Mouse (Mus musculus) G1E (cell line): ENCODE data around the gene Tshz2.

Source experiments
- CTCF ChIP-seq: IDR thresholded peaks from 2 replicates; pipeline ENCODE4 v1.5.1; 2012; ENCODE audit warnings: low read depth, low read length, inconsistent platforms, mixed read lengths
- GATA1 ChIP-seq: IDR thresholded peaks from 2 replicates; pipeline ENCODE4 v1.6.1; 2012; ENCODE audit warnings: borderline replicate concordance, low read length, inconsistent platforms, mixed read lengths
- GATA2 ChIP-seq: IDR thresholded peaks from 2 replicates; pipeline ENCODE4 v1.6.1; 2012; ENCODE audit warnings: low read depth, low read length, inconsistent platforms, borderline replicate concordance
- POLR2AphosphoS5 ChIP-seq: IDR thresholded peaks from 2 replicates; pipeline ENCODE4 v1.6.1; 2012; ENCODE audit warnings: low read depth, low read length, inconsistent platforms; ENCODE audit not compliant: insufficient replicate concordance
- TAL1 ChIP-seq: conservative IDR thresholded peaks from 2 replicates; pipeline ENCODE4 v1.6.1; 2012; ENCODE audit warnings: low read depth, low read length, inconsistent platforms, mixed read lengths

DNA sequence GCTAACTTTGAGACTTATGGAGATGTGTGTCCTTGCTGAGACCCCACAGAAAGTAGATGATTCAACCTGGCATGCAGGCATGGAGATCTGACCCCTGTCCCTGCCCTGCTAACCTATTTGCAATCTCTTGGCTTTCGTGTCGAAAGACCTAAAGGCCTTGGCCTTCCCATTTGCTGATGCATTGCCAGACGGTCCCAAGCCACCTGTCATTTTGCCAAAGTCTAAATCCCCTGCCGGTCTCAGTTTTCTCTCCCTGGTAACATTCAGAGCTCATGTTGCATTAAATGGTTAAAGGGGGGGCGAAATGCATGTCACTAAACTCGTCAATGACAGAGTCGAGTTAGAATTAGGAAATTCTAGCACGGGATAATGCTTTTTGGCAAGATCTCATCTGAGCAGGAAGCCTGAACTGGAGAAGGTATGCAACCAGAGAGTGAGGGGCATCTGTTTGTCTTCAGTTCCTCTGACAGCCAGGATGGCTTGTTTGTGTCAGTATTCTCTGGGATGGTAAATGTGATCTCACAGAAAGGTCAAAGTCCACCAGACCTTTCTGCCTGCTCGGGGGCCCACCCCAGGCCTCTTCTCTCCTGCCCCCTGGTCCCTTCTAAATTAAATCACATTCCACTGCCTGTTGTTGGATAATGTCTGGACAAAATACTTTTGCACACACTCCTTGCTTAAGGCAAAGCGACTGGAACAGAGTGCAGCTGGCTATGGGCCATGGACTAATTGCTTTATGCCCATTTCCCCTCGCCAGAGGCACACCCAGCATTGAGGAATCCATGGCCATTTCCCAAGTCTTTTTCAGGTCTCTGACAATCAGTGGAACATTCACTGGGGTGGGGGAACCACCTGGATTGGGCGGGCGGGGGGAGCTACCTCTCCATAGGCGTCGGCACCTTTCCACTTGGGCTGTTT lies 118.0 kb downstream of the Tshz2 start:
- TF ChIP-seq CTCF, result no peak
- TF ChIP-seq GATA1, result no peak
- no peak for TF ChIP-seq TAL1
- TF ChIP-seq GATA2, result no peak
- no peak for TF ChIP-seq POLR2AphosphoS5
